ENCODE assay signal across 12 mouse cellular contexts in genomic region chr17:51358362-51358739, GRCm38 (mm10).
DNase-seq lines count a peak whose midpoint lies in the region; ATAC-seq and TF ChIP-seq lines count a peak whose summit lies in the region.
"Had no signal": no experiment of that assay in that cellular context is flagged by ENCODE, and none has a peak within 500 bp of the region (broad histone marks: within the 10 kb centered on the region; RNA-seq: fewer than 3 reads in every experiment).

No protein-coding gene starts in this region.

- no peak overlapping the region for H3K9ac ChIP-seq in lung, embryonic 15.5 days
- no peak overlapping the region for H3K9ac ChIP-seq in forebrain, embryonic 13.5 days
- H3K9ac ChIP-seq in hindbrain, postnatal 0 days (replicated peaks; ENCODE audit: low read length), result no peak overlapping the region
- no peak overlapping the region for H3K9ac ChIP-seq in neural tube, embryonic 15.5 days (replicated peaks)

- no peak for TF ChIP-seq CTCF in hindbrain, postnatal 0 days (IDR thresholded peaks at IDR 0.05; ENCODE audit: low read depth)

- no peaks in the 10 kb centered on the region for H3K9me3 ChIP-seq in lung, embryonic 15.5 days
- no peaks in the 10 kb centered on the region for H3K9me3 ChIP-seq in forebrain, embryonic 13.5 days (replicated peaks)
- no peaks in the 10 kb centered on the region for H3K9me3 ChIP-seq in hindbrain, postnatal 0 days (ENCODE audit: low read length)
- H3K9me3 ChIP-seq in neural tube, embryonic 15.5 days (replicated peaks), result no peaks in the 10 kb centered on the region

- no peaks in the 10 kb centered on the region for H3K36me3 ChIP-seq in lung, embryonic 15.5 days
- H3K36me3 ChIP-seq in forebrain, embryonic 13.5 days (ENCODE audit: poor library complexity, severe bottlenecking), result no peaks in the 10 kb centered on the region
- H3K36me3 ChIP-seq in hindbrain, postnatal 0 days (ENCODE audit: insufficient read depth, low read length), result no peaks in the 10 kb centered on the region
- H3K36me3 ChIP-seq in neural tube, embryonic 15.5 days, result no peaks in the 10 kb centered on the region

- no peak overlapping the region for H3K4me2 ChIP-seq in lung, embryonic 15.5 days
- H3K4me2 ChIP-seq in forebrain, embryonic 13.5 days, result no peak overlapping the region
- no peak overlapping the region for H3K4me2 ChIP-seq in hindbrain, postnatal 0 days (ENCODE audit: low read depth, low read length)
- no peak overlapping the region for H3K4me2 ChIP-seq in neural tube, embryonic 15.5 days

- 16% methylated on average over 4 of the region's 4 CpGs for WGBS in lung, embryonic 15.5 days
- WGBS in forebrain, embryonic 13.5 days, result 7% methylated on average over 4 of the region's 4 CpGs
- 11% methylated on average over 4 of the region's 4 CpGs for WGBS in hindbrain, postnatal 0 days
- 15% methylated on average over 4 of the region's 4 CpGs for WGBS in neural tube, embryonic 15.5 days

- no peak overlapping the region for H3K27ac ChIP-seq in lung, embryonic 15.5 days
- no peak overlapping the region for H3K27ac ChIP-seq in forebrain, embryonic 13.5 days
- H3K27ac ChIP-seq in hindbrain, postnatal 0 days, result no peak overlapping the region
- H3K27ac ChIP-seq in neural tube, embryonic 15.5 days (replicated peaks), result peak overlapping the region; percentile 9; the same call in 1 of the 2 replicates

- no peaks in the 10 kb centered on the region for H3K4me1 ChIP-seq in lung, embryonic 15.5 days
- peaks cover 10% of the 10 kb centered on the region for H3K4me1 ChIP-seq in forebrain, embryonic 13.5 days
- H3K4me1 ChIP-seq in hindbrain, postnatal 0 days (ENCODE audit: insufficient read depth, low read length), result no peaks in the 10 kb centered on the region
- H3K4me1 ChIP-seq in neural tube, embryonic 15.5 days, result 0 out of 2 replicates have a peak, but pooled peaks cover 10% of the 10 kb centered on the region

- no peak for DNase-seq in lung, postnatal 36 days
- DNase-seq in hindbrain, postnatal 0 days (ENCODE audit: low spot score), result peak; percentile 60
- no peak for DNase-seq in cerebellum, adult 9-11 months
- DNase-seq in c-Kit-positive CD71-positive TER-119-positive erythroid progenitor cells, embryonic 14.5 days (ENCODE audit: low spot score), result no peak
- DNase-seq in adipocyte (ENCODE audit: low spot score), result no peak
- DNase-seq: cerebellum, adult 11-12 months; heart, adult 18-20 months had no signal

- no peaks in the 10 kb centered on the region for H3K27me3 ChIP-seq in lung, embryonic 15.5 days
- H3K27me3 ChIP-seq in forebrain, embryonic 13.5 days, result no peaks in the 10 kb centered on the region
- H3K27me3 ChIP-seq in hindbrain, postnatal 0 days (ENCODE audit: insufficient read depth, low read length), result no peaks in the 10 kb centered on the region
- no peaks in the 10 kb centered on the region for H3K27me3 ChIP-seq in neural tube, embryonic 15.5 days (replicated peaks)

- peak; percentile 35; the same call in 1 of the 2 replicates for ATAC-seq in lung, embryonic 15.5 days (ENCODE audit: borderline replicate concordance, extremely low read depth, low FRiP score, low TSS enrichment)
- peak; percentile 79 for ATAC-seq in forebrain, embryonic 13.5 days
- ATAC-seq in hindbrain, postnatal 0 days, result peak; percentile 65
- peak; percentile 58; the same call in 1 of the 2 replicates for ATAC-seq in neural tube, embryonic 15.5 days (ENCODE audit: low FRiP score)
- ATAC-seq: activated CD4-positive, CD25-positive, alpha-beta regulatory T cell, adult 4 months had no signal

- no peak overlapping the region for H3K4me3 ChIP-seq in lung, embryonic 15.5 days
- H3K4me3 ChIP-seq in forebrain, embryonic 13.5 days, result no peak overlapping the region
- H3K4me3 ChIP-seq in hindbrain, postnatal 0 days (ENCODE audit: low read length), result no peak overlapping the region
- H3K4me3 ChIP-seq in neural tube, embryonic 15.5 days (replicated peaks), result no peak overlapping the region
- H3K4me3 ChIP-seq: myocyte had no signal
